Mouse (Mus musculus): ENCODE results near the gene Tnrc18.
"Not testable (repeated sequence)": the region's sequence is repeated elsewhere in the genome, so short reads cannot be mapped to it uniquely, and the experiment has no call there.

- TF ChIP-seq POLR2A (IDR thresholded peaks at IDR 0.05; ENCODE audit: control insufficient read depth, low read depth, low read length); CTCF (IDR thresholded peaks at IDR 0.05; ENCODE audit: control insufficient read depth, insufficient read depth, insufficient replicate concordance, low read depth, low read length): not testable (repeated sequence)
Observed at GRCm38 (mm10) chr5:142837427-142837826, 20.0 kb upstream of the Tnrc18 start.

All from testis, adult 2 months (tissue).